Mouse (Mus musculus): ENCODE results near the gene Prdx5. TPM values are rescaled to one million over a fixed set of nuclear protein-coding genes. Genes with fewer than 3 reads are reported as not detected.
A peak's percentile ranks its signal among the peaks of the same experiment; 100 is the strongest.

Prdx5 gene
- total RNA-seq, 2 experiments from 2014 or later = 137 to 142 TPM

DNA sequence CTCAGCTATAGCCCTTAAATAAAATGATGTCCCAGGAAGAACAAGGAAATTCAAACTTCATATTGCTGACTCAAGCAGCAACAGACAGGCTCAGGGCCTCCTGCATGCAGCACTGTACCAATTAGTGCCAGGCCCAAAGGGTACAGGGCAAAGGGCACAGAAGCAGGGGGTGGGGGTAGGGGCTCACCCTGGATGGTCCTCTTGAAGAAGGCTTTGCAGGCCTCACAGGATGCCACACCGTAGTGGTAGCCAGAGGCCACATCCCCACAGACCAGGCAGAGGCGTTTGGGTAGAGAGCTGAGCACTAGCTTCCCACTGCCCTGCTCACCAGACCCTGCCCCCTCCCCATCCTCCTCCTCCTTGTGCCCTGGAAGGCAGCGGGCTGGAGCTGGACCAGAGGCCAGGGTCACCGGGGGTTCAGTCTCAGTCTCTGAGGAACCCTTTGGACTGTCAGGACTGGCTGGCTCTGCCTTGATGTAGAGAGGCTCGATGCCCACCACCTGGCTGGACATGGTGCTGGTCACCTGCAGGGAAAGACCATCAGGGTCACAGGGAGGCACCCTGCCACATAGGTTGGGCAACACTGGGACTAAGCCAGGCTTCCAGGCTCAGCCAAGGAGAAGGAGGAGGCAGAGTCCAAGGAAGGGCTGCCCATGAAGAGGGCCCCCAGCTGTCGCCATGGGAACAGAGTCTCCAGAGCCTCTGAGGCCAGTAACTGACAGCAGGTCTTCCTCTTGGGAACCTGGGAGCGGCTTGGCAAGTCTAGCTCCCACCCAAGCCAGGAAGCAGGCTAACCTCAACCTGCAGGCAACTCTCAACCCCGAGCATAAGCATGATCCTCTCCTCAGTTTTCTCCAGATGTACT lies 10.2 kb upstream of the Prdx5 start:
- DNase-seq (ENCODE audit: low spot score in 2 of 2) = peak in 1 of 2 experiments; percentile 36

DNA sequence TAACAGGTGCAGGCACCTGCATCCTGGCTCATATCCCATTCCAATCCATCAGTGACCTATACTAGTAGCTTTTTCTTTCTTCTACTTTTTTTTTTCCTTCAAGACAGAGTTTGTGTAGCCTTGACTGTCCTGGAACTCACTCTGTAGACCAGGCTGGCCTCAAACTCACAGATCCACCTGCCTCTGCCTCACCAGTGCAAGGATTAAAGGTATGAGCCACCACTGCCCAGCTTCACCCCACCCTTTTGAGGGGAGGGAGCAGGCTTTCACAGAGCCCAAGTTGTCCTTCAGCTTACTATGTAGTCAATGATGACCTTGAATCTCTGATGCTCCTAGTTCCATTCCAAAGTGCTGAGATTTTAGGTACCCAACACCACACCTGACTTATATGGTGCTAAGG lies 9.5 kb upstream of the Prdx5 start:
- no peak for DNase-seq (ENCODE audit: low spot score in 2 of 2)

DNA sequence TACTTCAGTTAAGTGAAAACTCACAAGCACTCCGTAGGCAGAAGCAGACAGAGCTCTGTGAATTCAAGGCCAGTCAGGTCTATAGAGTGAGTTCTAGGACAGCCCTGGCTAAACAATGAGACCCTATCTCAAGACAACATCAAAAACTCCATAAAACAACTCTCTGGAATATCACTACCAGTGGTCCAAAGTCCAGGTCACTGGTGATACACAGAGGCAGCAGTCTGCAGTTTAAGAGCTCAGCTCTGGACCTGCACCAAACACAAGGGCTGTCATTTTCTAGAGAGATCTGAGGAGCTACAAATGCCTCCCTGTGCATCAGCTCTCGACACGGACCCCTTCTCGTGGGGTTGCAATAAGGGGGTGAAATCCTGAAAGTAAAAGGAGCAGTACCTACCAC lies 8.4 kb upstream of the Prdx5 start:
- no peak for DNase-seq (ENCODE audit: low spot score in 2 of 2)

DNA sequence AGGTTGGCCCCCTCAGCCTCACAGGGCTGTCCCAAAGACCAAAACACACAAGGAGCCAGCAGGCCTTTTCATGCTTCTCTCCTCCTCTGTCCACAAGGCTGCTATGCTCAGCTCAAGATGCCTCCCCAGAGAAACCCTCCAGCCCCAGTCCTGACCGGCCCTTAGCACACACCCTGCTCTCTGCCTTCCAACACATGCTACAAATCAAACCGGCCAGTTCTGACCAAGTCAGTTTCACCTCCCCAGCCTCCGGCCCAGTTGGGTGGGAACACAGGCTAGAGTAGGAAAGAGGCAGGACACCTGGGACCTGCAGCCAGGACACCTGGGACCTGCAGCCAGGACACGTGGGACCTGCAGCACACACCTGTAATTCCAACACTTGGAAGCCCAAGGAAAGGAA lies 6.6 kb upstream of the Prdx5 start:
- DNase-seq (ENCODE audit: low spot score in 2 of 2) = peak in 1 of 2 experiments; percentile 16

DNA sequence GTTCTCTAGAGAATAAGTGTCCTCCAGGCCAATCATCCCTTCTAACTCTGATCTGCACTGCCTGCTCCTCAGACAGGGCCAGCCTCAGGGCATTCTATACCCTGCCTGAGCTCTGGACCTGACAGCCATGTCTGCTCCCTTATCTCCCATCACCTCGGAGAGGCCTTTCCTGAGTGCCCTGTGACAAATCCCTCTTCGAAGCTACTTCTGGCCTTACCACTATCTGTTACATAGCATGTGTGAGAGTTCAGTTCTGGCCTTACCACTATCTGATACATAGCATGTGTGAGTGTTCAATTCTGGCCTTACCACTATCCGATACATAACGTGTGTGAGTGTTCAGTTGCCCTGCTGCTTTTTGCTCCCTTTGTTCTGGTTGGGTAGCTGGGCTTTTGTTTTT lies 5.4 kb upstream of the Prdx5 start:
- no peak for DNase-seq (ENCODE audit: low spot score in 2 of 2)

DNA sequence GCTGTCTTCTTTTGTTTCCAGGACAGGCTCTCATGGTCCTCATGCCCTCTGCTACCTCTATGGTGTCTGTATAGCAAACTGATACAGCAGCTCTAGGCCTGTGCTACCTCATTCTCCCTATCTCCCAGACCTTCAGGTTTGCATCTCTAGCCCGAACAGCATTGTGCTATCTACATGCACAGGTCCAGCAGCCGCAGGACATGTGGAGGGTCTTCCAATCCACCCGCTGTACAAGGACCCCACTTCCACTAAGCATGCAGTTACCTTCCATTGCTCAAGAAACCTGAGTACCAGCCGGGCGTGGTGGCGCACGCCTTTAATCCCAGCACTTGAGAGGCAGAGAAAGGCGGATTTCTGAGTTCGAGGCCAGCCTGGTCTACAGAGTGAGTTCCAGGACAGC lies 4.6 kb upstream of the Prdx5 start:
- DNase-seq (ENCODE audit: low spot score in 2 of 2) = no peak

DNA sequence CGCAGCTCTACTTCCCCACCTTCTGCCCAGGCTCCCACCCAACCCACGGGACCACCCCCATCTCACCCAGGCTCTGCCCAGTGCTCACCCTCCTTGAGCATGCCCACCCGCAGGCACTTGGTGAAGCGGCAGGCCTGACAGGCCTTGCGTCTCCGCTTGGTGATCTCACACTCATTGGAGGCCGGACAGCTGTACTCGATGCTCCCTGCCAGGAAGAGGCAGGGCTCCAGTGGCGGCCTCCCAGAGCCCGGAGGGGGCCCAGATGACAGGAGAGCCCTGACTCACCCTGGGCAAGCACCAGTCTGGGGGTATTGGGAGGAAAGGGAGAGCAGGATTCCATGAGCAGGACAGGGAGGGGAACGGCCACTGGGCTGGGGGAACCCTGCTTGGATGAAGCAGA lies 4.1 kb upstream of the Prdx5 start:
- peak in 1 of 2 experiments; percentile 40 for DNase-seq (ENCODE audit: low spot score in 2 of 2)

DNA sequence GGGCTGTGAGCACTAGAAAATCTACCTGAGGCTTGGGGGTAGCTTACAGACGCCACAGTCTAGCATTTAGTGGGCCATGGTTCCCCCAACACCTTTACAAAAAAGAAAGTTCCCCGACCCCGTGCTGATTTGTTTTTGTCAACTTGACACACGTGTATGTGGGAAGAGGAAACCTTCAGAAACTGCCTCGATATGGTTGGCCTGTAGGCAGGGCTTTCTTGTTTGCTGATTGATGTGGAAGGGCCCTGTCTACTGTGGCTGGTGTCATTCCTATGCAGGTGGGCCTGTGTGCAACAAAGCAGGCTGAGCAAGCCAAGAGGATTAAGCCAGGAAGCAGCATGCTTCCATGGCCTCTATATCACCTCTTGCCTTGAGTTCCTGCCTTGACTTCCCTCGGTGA lies 3.1 kb upstream of the Prdx5 start:
- no peak for DNase-seq (ENCODE audit: low spot score in 2 of 2)

DNA sequence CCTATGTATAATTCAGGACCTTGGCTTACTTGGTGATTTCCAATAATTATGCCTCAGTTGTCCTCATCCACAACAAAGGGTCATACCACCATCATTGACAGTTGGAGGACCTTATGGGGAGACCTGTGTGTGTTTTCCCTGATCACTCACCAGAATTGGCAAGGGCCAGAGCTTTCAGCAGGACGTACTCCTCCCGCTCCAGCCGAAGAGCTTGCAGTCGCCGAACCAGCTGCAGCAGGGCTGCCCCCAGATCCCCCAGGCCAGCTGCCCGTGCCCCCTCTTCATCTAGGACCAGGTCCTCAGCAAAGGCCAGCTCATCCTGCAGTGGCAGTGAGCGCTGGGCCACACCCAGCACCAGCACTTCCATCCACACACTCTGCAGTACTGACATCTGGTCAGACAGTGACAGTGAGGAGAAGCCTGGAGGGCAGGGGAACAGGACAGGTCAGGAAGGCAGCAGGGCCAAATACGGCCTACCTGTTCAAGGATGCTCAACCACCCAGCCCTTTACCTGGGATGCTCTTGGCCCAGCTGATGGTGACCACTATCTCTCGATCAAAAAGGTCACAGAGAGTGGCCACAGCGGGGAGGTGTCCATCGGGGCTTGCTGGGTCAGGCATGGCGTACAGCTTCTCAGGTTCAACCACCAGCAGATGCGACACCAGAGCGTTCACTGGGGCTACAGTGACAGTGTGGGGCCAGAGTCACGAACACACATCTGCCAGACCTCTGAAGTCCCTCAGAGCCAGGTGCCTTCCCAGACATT lies 2.5 kb upstream of the Prdx5 start:
- no peak for DNase-seq (ENCODE audit: low spot score in 2 of 2)

DNA sequence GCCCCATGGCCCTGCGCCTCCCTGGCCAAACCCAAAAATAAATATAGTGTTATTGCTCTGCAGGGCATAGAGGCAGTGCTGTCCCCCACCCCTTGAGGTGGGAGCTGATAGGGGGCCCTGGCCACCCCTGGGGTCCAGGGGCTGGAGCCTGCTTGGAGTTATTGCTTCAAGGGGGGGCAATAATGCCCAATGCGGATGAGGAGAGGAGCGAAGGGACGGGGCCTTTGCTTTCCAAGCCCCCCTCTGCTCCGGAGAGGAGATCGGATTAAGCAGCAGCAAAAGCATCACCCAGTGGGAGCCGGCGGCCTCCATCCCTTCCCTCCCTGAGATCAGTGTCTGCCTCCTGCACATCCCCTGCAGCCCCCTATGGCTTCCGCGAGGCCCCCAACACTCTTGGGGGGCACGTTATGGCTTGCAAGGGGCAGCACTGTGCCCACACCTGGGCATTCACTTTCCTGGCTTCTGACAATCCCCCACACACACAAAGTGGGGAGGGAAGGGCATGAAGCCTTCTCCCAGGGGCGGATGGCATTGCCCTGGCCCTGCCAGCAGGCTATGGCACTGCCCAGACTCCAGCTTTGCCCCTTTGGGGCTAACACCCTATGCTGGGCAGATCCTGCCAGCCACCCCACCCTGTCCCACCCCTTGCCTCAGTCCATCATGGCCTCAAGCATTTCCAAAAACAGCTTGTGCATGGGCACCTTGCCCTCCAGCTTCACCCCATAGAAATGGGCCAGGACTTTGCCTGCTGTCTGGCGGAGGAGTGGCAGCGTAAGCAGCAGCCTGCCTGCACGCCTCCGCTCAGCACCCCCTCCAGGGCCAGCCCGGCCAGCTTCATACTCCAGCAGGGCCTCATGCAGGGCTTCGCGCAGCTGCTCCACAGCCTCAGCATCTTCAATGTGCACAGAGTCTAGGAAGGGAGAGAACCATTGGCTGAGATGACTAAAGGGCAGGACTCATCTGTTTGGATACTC lies 1.5 kb upstream of the Prdx5 start:
- no peak for DNase-seq (ENCODE audit: low spot score in 2 of 2)

DNA sequence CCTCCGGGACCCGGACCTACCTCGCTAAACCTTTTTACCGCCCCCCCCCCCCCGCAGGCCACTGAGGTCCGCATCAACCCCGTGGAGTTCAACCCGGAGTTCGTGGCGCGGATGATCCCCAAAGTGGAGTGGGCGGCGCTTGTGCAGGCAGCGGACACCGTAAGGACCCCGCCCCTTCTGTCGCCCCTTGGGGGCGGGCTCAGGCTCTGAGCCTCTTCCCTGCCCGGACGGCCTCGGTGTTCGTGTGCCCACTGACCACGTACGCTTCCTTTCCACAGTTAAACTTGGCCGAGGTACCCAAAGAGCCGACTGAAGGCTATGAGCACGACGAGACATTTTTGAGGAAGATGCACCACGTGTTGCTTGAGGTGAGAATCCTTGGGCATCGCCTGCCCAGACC lies 400 bp upstream of the Prdx5 start:
- peak in 1 of 2 experiments; percentile 60 for DNase-seq (ENCODE audit: low spot score in 2 of 2)

DNA sequence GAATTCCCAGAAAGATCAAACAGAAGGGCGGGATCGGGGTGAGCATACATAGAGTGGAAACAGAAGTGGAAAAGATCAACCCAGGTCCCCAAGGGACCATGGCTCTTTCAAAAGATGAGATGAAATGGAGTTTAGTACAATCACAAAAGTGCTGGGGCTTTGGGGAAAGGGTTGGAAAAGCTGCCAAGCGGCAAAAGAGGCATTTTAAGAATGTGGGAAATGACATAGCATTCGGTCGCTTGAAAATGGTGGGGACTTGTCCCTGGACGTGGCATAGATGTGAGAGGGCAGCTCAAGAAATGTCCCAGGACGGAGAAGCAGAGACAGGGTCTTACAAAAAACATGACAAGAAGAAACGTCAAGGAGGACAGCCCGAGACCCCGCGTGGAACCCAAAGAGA lies 885 bp downstream of the Prdx5 start:
- no peak for DNase-seq (ENCODE audit: low spot score in 2 of 2)

DNA sequence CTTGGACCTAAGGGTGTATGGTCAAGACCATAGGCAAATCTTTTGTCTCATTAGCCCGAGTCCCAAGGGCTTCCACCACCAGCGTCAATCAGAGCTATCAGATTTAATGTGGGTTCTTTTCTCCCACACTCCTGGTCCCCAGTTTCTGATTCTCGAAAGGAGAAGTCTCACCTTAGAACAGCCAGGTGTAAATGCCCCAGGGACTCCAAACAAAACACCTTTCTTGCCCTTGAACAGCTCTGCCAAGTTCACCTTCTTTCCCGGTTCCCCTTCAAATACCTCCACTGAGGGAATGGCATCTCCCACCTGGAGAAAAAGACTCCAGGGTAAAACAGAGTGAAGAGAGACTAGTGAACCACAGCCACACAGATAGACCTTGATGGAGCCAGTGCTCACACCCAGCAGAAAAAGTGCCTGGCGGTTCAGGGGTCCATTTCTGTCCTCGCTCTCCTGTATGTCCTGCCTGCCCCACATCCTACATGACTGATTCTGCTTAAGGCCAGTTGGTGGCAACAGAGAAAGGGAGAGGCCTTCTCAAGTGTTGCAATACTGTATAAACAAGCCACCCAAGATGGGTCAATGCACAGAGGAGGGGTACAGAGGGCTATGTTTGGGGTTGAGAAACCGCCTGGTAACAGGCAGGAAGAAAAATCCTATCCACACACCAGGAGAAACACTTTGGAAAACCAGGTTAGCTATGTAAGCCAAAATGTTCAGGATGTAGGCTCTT lies 1.9 kb downstream of the Prdx5 start:
- DNase-seq (ENCODE audit: low spot score in 2 of 2) = no peak

DNA sequence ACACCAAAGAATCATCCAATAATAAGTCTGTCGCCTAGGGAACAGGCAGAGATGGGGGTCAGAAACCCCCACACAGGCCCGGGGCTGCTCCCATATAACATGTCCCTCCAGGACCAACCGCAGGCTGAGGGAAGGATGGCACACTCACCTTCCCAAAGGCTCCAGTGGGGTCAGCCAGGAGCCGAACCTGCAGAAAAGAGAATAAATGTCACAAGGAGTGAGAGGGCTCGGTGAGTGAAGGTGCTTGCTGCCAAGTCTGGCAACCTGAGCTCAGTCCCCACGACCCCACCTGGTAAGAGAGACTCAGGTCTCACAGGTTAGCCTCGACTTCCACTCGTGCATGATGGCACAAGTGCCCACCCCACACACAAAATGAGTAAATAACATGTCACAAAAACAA lies 2.8 kb downstream of the Prdx5 start:
- DNase-seq (ENCODE audit: low spot score in 2 of 2) = no peak

DNA sequence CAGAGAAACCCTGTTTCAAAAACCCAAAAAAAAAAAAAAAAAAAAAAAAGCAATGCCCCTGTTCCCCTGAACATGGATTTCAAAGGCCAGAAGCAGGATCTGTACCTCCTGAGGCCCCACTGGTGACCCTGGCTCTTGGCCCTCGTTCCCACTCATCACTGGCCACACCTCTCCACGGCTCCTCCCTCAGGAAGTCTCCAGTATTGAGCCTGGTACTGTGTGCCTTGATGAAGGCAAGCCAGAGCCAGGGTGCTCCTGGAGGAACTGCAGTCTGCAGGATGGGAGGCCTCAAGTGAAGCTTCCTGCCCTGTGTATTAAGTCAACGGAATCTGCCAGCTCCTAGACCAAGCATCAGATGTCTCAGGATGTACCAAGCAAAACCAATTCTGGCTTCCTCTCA lies 3.7 kb downstream of the Prdx5 start:
- DNase-seq (ENCODE audit: low spot score in 2 of 2) = no peak

DNA sequence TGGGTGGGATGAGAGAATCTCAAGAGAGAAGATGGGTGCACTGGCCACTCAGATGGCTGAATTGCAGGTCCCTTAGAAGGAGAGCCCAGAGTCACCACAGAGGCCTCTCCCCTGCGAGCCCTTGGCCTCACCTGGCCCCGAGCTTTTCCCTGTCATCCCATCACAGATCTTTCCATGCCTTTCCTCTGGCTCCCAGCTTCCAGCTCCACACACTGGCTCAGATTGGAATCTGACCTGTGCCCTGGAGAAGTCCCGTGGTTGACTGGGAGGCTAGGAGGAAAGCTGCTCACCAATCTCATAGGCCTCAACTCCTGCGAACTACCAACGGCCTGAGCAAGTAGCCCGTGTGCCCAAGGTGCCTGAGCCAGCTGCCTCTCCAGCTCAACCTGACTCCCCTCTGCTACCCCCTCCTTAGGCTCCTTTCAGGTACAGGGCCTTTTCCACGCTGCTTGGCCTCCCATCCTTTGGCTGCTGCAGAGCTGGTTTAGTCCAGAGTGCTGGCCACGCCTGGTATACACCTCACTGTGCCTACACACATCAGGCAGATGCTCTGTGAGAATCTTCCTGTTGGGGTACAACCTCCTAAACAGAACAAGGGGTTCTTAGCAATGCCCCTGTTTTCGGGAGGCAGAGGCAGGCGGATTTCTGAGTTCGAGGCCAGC lies 4.3 kb downstream of the Prdx5 start:
- no peak for DNase-seq (ENCODE audit: low spot score in 2 of 2)

DNA sequence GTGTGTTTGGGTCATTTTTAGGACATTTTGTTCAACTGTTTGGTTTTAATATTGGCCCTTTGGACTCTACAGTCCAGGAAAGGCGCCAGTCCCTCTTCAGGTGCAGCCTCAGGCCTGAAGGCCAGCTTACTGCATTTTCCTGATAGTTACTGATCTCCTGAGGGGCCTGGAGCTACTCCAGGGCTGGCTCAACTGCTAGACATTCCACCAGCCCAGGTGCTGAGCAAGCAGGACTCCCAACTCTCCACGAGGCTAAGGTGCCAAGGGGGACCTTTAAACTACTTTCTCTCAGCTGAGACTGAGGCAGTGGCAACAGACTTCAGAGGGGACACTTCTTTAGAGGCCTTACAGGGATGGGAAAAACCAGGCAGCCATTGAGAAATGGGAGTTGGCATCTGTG lies 5.1 kb downstream of the Prdx5 start:
- no peak for DNase-seq (ENCODE audit: low spot score in 2 of 2)

DNA sequence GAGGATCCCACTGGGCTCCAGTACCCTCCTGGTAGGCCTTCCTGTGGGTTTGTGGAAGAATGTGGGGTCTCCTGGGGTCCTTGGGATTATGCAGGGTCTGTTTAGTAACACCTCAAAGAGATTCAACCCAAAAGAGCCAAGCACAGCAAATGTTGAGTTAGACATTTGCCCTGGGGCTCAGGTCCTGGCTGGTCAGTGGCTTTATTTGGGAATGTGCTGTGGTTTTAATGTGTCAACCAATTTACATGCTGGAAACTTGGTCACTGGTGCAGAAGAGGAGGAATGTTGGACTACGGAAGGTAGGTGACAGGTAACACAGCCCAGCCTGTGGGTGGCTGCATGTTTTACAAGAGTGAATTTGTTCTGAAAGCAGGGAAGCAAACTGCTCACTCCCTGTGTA lies 6.9 kb downstream of the Prdx5 start:
- no peak for DNase-seq (ENCODE audit: low spot score in 2 of 2)

DNA sequence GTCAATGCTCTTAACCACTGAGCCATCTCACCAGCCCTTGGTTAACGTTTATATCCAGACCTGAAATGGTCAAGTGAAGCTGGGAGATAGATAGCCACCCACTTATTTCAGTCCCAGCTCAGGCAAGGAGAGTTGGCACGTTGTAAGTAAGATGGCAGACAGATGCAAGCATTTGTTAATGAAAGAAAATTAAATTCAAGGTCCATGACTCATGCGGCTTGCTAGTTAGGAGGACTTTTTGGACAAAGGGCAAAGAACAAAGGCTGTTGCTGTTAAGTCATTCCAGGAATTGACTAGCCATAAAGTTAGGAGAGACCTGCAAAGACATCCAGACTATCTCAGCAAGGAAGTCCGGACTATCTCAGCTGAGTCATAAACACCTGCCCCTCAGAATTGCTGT lies 10.3 kb downstream of the Prdx5 start:
- DNase-seq (ENCODE audit: low spot score in 2 of 2) = no peak
